Mouse (Mus musculus) spleen, adult 18-20 months (tissue): ENCODE results near the gene Lrrk1.
"Not testable (repeated sequence)": the region's sequence is repeated elsewhere in the genome, so short reads cannot be mapped to it uniquely, and the experiment has no call there.

Experiments used
- DNase-seq, 2 experiments: peaks; one replicate each; pipeline ENCODE4 v3.0.0; 2022; ENCODE audit warnings: mixed read lengths in 2 of 2

The Lrrk1 gene

DNA sequence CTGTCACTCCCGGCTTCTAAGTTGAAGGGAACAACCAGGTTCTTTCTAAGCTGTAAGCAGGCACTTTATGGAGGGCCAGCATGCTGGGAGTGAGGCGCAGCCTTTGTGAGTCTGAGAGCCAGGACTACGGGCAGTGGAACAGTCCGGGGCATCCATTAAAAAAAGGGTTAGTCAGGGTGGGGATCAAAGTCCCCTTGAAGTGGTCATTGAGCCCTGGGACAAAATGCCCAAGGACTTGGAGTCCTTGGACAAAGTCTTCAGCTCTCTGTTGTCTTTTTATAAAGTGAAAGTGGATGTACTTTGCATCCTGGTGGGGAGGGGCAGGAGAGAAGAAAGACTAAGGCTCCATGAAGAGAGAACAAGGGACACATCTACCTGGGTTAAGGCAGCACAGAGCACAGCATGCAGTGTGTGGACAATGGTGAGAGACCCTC lies 168.3 kb downstream of the Lrrk1 start:
- no peak for DNase-seq

DNA sequence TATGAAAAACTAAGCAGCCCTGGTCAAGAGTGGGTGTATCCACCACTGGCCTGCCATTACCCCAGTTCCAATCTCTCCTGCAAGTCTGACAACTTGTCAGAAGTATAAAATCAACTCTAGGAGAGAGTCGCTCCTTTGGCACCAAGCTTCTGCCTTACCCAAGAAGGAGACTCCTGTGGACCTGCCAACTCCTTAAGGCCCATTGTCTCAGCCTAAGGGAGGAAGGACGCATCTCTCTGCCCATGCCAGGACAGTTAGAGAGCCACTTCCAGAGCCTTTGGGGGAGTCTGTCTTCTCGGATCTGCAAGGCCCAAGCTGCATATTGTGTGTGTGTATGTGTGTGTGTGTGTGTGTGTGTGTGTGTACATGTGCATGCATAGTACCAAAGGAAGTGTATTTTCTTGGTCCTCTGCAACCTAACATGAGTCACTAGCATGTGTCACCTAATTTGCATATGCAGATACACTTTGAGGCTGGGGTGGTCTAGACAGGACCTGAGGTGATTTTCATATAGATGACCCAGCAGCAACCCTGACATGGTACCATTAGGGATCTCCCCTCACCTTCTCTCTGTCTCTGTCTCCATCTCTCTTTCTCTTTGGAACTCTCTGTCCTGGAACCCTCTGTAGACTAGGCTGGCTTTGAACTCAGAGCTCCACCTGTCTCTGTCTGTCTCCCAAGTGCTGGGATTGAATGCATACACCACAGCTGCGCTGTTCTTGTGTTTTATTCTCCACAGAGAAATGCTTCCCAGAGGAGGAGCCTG lies 168.9 kb downstream of the Lrrk1 start:
- DNase-seq, result no peak

DNA sequence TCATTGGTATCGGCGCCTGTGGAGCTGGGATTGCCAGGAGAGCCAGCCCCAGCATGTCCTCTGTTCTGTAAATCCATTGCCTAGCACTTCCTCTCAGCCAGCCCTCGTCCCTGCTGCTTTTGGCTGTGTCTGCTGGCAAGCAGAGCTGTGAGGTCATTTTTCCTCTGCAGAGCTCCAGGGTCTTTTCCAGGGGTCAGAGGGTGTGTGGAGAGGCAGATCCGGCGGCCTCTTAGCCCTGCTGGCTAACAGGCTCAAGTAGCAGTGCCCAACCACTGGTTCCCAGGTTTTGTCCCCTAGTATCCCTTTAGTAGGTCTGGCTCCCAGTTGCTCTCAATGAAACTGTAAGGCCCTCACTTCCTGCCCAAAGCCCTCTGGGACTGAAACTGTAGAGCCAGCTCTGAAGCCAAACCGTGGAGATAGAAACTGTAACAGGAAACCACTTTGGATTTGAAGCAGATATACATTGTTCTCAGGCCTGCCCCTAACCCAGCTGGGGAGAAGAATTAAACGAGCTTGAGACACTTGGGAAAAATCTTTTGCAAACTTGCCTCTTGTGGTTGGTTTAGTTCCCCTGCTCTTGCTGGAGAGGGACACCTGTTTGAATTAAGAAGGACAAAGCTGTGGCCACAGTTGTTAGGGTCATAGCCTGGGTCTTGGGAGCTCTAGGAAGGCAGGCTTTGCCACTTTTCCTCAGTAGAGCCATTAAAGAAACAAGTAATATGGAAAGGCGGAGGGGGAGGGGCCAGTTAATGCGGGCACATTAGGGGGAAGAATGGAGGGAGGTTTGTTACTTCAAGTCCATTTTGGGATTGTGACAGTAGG lies 169.7 kb downstream of the Lrrk1 start:
- DNase-seq, result no peak

DNA sequence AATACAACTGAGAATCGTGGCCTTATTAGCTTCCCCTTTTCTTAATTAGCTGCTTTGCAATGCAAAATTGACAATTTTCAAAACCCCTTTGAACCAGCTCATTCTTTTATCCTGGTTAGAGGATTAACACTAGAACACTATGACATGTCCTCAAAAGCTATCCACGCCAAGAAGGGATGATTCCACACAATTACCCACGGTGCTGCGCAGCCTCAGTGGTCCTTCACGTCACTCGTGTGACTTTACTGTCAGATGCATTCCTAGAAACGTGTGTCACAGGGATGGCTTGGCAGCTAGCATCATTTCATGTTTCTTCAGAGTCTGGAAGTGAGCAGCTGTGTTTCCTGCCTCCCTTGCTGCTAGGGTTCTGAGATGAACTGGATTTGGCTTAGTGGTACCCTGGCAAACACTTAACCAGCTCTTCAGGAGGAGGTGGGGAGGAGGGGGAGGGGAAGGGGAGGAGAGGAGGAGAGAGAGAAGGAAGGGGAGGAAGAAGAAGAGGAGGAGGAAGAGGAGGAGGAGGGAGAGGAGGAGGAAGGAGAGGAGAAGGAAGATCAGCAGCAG lies 170.5 kb downstream of the Lrrk1 start:
- DNase-seq, result no peak

DNA sequence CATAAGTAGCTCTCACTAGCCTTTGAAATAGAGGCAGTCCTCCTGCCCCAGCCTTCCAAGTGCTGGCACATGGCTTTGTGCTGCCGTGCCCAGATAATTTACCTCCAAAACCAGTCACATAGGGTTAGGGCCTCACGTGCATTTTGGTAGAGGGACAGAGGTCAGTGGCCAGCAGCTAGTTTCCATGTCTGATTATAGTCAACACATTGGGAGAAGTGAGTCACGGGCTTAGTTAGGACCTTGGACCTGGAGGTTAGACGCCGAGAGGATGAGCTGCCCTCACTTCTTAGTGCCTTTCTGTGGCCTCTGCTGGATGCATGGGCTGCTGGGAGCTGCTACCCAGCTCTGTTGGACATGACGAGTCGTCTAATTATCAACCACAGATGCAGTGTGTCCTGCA lies 171.1 kb downstream of the Lrrk1 start:
- DNase-seq, result no peak

DNA sequence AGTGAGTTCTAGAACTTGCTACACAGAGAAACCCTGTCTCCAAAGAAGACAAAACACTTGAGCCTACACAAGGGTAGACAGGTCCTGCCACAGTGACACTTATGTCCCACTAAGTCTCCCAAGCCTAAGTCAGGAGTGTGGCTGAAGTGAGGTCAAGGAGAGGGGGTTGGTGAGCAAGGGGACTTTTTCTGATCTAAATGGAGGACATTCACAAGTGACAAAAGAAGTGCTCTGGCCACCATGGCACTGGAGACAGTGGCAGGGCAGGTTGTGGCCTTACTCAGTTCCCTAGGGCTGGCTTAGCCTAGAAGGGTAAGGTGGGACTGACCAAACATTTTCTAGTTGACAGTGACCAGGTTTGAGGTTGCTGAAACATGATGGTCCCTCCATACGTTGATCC lies 172.2 kb downstream of the Lrrk1 start:
- DNase-seq, result no peak

DNA sequence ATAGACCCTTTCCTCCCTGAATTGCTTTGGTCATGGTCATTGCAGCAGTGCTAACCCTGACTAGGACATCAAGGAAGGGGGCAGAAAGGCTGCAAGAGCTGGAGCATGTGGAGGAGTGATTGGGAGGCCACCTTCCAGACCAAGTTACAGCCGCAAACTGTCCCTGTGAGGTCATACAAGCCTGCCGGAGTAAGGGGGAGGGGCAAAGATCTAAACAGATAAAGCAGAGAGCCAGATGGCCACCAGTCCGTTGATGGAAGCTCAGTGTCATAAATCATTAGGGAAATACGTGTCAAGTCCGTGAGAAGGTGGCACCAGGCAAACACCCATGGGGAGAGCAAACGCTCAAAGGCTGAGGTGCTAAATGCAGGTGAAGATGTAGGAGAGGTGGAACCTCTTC lies 173.7 kb downstream of the Lrrk1 start:
- no peak for DNase-seq

DNA sequence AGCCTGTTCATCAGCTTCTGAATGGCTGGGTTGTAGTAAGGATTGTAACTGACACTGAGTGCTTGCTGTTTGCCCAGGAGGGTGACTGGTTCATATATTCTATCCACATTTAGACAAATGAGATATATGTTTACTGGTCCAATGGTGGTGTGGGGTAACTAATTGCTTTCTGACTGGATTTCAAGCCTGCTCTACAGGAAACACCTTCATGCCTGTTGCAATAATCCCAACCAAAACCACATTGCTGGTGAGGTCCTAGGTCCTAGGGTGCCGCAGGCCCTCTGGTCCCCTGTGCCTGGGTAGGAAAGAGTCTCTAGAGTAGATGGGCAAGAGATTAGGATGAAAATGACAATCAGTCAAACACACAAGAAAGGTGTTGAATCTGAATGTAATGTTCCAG lies 175.3 kb downstream of the Lrrk1 start:
- DNase-seq, result no peak

DNA sequence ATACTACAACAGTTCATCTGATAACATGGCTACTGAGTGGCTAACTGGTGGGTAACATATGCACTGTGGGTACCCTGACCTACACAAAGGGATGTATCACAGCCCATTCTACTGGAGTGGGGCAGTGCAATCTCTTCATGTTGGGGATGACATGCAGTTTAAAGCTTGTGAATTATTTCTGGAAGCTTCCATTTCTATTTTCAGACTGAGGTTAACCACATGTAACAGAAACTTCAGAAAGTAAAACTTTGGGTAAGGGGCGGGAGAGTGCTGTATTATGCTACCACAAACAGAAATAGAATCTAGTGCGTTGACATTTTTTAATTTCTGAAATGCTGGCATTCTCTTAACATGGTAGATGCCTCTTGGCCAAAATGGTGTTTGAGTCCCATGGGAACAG lies 178.2 kb downstream of the Lrrk1 start:
- no peak for DNase-seq

DNA sequence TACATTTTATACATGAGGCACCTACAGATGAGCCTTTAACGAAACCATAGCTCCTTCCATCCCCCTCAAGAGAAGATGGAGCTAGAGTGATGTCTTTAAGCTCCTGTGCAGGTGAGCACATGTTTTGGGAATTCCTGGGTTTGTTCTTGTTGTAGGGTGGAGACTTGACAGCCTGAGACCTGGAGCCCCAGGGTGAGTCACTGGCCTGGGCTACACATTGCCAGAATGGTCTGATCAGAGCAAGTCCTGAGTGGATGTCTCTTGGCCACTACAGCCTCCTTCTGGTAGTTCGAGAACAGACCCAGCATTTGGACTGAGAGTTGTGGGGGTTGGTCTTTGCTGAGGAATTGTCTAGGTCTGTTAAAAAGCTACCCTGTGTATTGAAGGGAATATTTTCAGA lies 186.5 kb downstream of the Lrrk1 start:
- no peak for DNase-seq

DNA sequence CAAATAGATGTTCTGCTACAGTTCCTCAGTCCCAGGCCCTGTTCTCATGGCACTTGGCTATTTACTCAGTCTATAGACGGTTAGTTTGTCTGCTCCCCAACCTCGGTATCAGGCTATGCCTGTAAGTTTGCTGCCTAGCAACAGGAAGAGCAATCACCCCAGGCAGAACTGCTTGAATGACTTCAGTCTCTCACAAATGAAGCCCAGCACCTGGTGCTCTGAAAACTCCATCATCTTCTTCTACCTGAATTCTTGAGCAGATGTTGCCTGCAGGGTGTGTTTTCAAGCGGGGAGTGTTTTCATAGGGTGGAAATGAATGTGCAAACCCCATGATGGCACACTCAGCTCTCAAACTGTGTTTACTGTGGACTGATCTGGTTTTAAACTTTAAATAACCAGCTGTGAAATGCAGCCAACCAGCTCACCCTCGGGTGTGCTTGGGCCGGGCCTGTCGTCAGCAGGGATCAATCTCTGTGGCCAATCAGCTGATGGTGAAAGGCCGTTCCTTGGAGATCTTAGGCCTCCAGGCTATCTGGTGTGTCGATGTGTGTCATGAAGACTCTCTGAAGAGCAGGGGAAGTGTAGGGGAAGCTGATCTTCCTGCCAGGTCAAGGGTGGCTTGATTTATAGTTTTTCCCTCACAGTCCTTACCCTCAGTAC lies 187.2 kb downstream of the Lrrk1 start:
- no peak for DNase-seq

DNA sequence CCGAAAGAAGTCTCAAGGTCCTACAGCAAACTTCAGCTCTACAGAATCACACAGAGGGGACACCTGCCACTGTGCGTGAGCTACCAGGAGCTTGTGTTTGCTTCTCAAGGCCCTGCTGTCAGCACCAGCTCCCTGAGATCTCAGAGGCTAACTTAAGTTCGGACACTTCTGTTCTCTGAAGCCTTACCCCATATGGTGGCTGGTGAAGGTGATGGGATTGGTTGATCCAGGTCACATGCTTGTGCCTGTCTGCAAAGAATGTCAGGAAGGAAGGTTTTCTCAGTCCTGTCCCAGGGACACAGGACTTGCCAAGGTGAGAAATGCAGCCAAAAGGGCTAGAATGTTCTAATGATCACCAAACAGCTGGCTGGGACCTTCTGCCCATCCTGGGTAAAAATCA lies 187.8 kb downstream of the Lrrk1 start:
- DNase-seq, result no peak

DNA sequence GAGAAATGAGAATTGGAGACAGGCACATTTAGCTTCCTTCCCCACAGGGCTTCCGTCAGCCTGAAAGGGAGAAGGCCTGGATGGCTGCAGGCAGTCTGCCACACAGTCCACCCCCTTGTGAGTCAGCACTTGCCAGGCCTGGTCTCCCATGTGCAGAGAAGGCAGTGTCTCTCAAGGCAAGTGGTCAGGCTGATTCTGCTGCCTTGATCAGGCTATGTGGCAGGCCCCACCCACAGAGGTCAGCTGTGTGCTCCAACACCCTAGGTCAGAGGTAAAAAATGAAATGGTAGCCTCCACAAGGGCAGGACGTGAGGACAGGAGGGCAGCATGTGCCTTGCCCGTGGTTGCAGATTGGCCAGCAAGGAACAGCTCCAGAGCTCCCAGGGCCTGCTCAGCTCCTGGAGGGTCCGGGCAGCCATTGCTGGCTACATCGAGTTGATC lies 188.7 kb downstream of the Lrrk1 start:
- DNase-seq, result no peak

DNA sequence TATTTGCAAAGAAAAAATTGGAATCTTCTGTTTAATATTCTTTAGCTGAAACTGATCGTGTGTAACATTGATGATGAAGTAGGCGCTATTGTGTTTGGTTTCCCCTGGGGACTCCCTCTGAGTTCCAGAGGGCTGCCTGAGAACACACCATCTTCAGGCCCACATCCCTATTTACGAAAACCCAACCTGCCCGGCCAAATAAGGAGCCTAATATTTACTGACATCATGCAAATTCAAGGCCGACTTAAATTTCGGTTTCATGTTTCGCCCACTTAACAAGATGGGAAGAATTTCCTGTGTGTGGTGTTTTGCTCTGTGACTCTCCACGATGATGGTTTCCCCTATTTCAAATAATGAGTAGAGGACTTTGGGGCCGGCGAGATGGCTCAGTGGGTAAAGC lies 189.7 kb downstream of the Lrrk1 start:
- DNase-seq, result no peak

DNA sequence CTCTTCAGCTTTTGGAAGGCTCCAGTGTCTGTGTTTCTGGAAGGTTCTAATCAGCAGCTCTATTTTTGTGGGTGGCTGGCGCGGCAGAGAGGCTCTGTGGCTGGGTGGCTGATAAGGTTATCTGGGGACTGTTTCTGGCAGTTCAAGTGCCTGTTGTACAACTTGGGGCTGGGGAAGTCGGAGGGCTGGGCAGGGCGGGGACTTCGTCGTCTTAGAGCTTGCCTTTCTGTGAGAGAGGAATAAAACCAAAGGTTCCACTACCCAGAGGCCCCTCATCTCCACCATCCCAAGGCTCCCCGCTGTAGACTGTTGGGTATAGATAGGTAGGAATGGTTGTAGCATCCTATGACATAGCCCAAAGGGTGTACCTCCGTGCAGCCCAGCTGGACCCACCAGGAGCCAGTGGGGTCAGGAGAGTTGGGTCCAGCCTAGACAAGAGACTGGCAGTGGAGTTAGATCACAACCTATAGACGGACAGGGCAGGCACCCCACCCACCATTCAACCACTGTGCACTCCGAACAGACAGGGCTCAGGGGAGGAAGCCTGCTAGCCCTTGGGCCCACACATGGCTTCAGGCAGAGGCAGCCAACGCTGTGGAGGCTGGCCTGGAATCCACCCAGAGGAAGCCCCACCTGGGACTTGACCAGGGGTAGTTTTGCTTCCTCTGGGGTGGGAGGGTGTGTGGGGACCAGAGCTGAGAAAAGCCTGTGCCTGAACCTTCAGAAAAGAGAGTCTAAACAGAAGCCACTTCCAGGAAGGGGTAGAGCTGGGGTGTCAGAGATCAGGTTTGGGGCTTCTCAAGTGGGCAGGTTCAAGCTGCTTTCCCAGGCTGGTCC lies 191.3 kb downstream of the Lrrk1 start:
- peak; percentile 50 to 51 for DNase-seq

DNA sequence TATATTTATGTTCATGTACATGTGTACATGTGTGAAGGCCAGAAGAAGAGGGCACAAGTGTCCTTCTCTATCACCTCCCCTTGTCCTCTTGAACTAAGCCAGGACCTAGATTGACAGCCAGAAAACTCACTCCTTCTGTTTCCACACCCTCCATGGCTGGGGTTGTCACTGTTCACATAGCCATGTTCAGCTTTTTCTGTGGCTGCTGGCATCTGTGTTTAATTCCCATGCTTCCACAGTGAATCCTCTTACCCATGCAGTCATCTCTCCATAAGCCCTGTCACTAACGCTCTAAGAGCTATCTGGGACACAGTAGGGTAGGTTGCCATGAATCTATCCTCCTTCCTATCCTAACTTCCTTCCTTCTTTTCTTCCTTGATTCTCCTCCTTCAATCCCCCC lies 192.3 kb downstream of the Lrrk1 start:
- DNase-seq, result no peak

DNA sequence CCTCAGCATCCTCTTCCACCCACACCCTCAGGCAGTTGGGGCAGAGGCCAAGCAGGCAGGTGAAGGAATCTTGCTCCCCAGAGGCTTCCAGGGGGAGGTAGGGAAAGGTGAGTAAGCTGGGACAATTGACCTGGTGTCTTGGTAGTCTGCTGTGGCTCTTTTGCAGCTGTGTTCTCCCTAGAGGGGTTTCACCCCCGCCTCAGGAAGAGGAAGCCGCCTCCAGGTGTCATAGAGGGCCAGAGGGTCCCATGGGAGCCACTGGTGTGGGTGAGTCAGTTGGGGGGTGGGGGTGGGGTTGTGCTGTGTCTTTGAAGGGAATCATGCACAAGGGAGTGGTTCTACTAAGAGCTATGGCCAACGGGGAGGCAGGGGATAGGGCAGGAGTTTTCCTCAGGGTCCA lies 193.6 kb downstream of the Lrrk1 start:
- DNase-seq, result peak; percentile 60 to 74

DNA sequence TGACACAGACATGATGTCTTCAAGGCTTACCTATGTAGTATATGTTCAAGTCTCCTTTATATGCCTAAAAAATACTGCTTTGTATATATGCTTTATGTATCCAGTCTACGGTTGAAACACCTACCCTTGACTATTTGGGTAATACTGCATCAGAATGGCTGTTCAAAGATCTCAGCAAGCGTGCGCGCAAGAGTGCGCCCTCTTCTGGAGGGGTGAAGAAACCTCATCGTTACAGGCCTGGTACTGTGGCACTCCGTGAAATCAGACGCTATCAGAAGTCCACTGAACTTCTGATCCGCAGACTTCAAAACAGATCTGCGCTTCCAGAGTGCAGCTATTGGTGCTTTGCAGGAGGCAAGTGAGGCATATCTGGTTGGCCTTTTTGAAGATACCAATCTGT lies 197.8 kb downstream of the Lrrk1 start:
- not testable (repeated sequence) for DNase-seq

DNA sequence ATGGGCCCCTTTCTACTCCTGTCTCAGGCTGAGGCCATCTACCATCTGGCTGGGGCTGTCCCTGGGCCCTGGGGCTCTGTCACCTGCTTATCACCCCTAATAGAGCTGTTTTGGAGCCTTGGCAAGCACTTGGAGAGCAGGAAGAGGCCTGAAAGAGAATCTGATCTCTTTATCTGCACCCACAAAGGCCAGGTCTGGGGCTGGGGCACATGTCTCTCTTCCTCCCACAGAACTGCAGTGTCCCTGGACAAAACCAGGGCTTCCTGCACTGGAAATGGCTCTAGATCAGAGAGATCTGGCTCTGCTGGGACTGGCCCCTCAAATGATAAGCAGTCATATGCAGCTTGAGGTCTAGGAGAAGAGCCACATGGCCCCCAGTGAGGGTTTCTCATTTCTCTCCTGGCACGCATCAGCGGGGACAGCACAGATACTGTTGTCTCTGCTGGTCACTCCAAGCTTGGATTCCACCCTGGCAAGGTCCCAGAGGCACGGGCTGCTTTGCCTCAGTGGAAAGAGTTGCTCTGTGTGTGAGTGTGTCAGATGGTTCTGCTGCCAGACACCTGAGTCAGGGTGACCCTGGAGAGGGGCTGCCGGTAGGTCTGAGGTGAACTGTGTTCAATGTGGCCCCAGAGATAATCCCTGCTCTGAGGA lies 200.4 kb downstream of the Lrrk1 start:
- DNase-seq, result no peak

DNA sequence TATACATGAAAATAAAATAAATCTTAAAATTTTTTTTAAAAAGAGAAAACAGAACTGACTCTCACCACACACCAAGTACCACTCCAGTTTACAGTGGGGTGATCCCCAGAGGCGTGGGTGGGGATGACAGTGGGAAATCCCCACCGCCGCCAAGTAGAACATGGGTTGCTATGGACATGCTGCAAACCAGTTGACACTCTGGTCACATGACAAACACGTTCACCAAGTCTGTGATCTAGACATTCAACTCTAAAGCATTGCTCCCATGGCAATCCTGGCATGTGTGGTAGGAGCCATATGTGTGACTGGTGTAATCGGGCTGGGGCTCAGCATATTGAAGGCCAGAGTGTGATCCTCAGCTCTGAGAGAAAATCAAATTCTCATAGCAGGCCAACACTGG lies 202.8 kb downstream of the Lrrk1 start:
- peak; percentile 48 to 57 for DNase-seq

DNA sequence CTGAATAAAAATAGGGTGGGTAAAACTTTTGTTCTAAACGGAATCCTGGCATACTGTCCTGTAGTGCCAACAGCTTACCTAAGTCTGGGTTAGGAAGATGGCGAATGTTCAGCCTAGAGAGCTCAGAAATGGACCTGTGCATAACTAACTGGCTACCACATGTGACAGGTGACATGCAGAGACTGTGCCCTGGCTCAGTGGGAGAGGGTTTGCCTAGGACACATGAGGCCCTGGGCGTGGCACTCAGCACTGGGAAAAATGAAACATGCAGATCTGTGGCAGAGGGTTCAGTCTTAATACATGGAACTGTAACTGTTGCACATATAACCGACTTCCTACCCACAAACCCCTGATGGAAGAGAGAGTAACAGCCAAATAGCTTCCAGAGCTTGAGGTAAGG lies 204.1 kb downstream of the Lrrk1 start:
- no peak for DNase-seq

DNA sequence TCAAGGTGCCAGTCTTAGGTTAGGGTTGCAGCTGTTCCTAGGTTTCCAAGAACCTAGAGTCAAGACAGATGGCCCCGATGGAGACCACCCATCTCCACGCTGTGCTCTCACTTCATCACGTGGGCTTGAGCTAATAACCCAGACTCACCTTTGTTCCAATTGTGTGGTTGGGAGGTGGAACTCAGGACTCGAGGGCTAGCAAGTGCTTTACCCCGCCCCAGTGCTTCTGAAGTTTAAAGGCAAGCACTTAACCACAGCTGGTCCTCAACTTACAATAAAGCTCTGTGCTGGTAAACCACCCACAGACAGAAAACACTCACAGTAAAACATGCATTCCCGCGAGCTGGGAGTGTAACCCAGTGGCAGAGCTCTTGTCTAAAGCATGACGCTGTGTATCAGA lies 204.7 kb downstream of the Lrrk1 start:
- DNase-seq, result no peak
